Mouse (Mus musculus) induced T-regulatory cell, adult 2 months (primary cell): ENCODE results near the gene Slc39a11.
A peak's percentile ranks its signal among the peaks of the same experiment; 100 is the strongest.

ENCODE experiments used
- DNase-seq: peaks from one replicate; pipeline ENCODE4 v3.0.0-alpha.2; 2012; ENCODE audit warnings: low read depth

Slc39a11 gene

GRCm38 (mm10) chr11:113460118-113460517 is 189.8 kb downstream of the Slc39a11 start:
- DNase-seq, result no peak

- no peak for DNase-seq
Observed at GRCm38 (mm10) chr11:113458582-113459210, 191.2 kb downstream of the Slc39a11 start.

GRCm38 (mm10) chr11:113452861-113453568 is 196.9 kb downstream of the Slc39a11 start:
- DNase-seq, result no peak

- DNase-seq, result no peak
Observed at GRCm38 (mm10) chr11:113451301-113451700, 198.6 kb downstream of the Slc39a11 start.

- no peak for DNase-seq
Observed at GRCm38 (mm10) chr11:113450665-113451064, 199.2 kb downstream of the Slc39a11 start.

- no peak for DNase-seq
Observed at GRCm38 (mm10) chr11:113450028-113450427, 199.9 kb downstream of the Slc39a11 start.

GRCm38 (mm10) chr11:113442036-113442435 is 207.8 kb downstream of the Slc39a11 start:
- no peak for DNase-seq

- no peak for DNase-seq
Observed at GRCm38 (mm10) chr11:113439328-113440030, 210.4 kb downstream of the Slc39a11 start.

GRCm38 (mm10) chr11:113438915-113439314 is 211.0 kb downstream of the Slc39a11 start:
- DNase-seq, result no peak

GRCm38 (mm10) chr11:113437357-113437756 is 212.5 kb downstream of the Slc39a11 start:
- no peak for DNase-seq

- no peak for DNase-seq
Observed at GRCm38 (mm10) chr11:113436299-113436698, 213.6 kb downstream of the Slc39a11 start.

- DNase-seq, result no peak
Observed at GRCm38 (mm10) chr11:113435696-113436095, 214.2 kb downstream of the Slc39a11 start.

GRCm38 (mm10) chr11:113431161-113431560 is 218.7 kb downstream of the Slc39a11 start:
- DNase-seq, result no peak

- no peak for DNase-seq
Observed at GRCm38 (mm10) chr11:113425882-113426281, 224.0 kb downstream of the Slc39a11 start.

- DNase-seq, result no peak
Observed at GRCm38 (mm10) chr11:113425454-113425853, 224.4 kb downstream of the Slc39a11 start.

GRCm38 (mm10) chr11:113424765-113425164 is 225.1 kb downstream of the Slc39a11 start:
- no peak for DNase-seq

GRCm38 (mm10) chr11:113422598-113422997 is 227.3 kb downstream of the Slc39a11 start:
- DNase-seq, result no peak

GRCm38 (mm10) chr11:113418921-113419655 is 230.8 kb downstream of the Slc39a11 start:
- no peak for DNase-seq

GRCm38 (mm10) chr11:113417948-113418347 is 231.9 kb downstream of the Slc39a11 start:
- peak; percentile 36 for DNase-seq

- DNase-seq, result peak; percentile 61
Observed at GRCm38 (mm10) chr11:113412545-113412944, 237.3 kb downstream of the Slc39a11 start.

GRCm38 (mm10) chr11:113411798-113412197 is 238.1 kb downstream of the Slc39a11 start:
- DNase-seq, result no peak

GRCm38 (mm10) chr11:113409121-113409520 is 240.8 kb downstream of the Slc39a11 start:
- peak; percentile 49 for DNase-seq
